Mouse (Mus musculus): Measurements from ENCODE around the gene Chl1.

GRCm38 (mm10) chr6:103526945-103527777, 16.8 kb downstream of the Chl1 start:
- TF ChIP-seq CTCF (IDR thresholded peaks at IDR 0.05; ENCODE audit: insufficient read depth, low read length) (no peak), POLR2A (IDR thresholded peaks at IDR 0.05; ENCODE audit: borderline replicate concordance, extremely low read depth, low read depth, low read length) (no peak)
